Mouse (Mus musculus): ENCODE measurements around the gene Gm45261. TPM values are rescaled to one million over a fixed set of nuclear protein-coding genes. Genes with fewer than 3 reads are reported as not detected.

The Gm45261 gene
- total and polyA plus RNA-seq, 3 experiments: not detected

DNA sequence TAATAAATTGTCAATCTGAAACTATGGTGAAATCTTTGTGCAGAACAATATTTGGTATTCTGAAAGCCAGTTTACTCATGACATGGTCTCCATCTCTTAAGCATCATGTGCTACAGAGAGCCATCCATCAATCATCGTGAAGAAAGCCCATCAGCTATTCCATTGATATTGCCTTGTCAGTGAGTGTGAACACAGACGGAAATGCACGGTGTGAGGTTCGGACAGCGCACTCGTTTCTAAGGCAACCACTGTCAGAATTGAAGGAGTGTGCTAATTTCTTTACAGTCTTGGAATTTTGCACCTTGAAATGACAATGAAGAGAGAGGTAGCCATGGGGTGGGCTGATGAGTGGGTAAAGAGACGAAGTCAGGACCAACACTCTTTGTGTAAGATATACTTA lies 38.0 kb upstream of the Gm45261 start:
- peaks cover 6 to 62% of the 10 kb centered on the region in 2 experiments; a peak in 3 of 4 replicates for H3K4me1 ChIP-seq (ENCODE audit: control insufficient read depth in 1 of 2, insufficient read depth in 2 of 2)

DNA sequence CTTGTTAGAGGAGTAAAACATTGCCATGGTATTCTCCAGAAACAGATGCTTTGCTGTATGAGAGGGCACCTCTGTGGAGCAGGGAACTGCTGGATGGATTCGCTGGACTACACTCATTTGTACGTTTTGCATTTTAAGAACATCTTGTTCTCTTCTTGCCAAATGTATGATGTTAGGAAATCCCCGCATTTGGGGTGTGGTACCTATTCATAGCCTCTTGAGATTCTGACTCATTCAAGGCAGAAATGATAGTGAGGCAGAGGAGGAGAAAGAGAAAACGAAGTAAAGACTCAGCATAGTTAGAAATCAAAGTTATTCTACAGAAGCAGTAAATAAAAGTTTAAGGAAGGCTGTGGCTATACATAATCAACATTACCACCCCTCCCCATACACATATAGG lies 35.1 kb upstream of the Gm45261 start:
- H3K27ac ChIP-seq (ENCODE audit: insufficient read depth, low read depth): no peak overlapping the region; the same call in 1 of the 2 replicates
- H3K4me3 ChIP-seq (replicated peaks in 1 of 3; ENCODE audit: low read depth in 2 of 3, low read length in 2 of 3, poor library complexity in 1 of 3): no peak overlapping the region
- peak overlapping the region; percentile 84 for H3K4me2 ChIP-seq (ENCODE audit: insufficient read depth, low read depth, poor library complexity, severe bottlenecking)
- H3K4me1 ChIP-seq (ENCODE audit: control insufficient read depth in 1 of 2, insufficient read depth in 2 of 2): peaks cover 4 to 60% of the 10 kb centered on the region in 2 experiments; a peak in 3 of 4 replicates
- in situ Hi-C loops (cut with MboI; ENCODE audit: low pct_ligation_motif_present, low pct_unique_long_range_greater_than_20kb, low sequenced_read_pairs): loop anchor here (25.0 kb wide), 1 partner anchor 734 kb away; no protein-coding TSS in a partner anchor
- no peak overlapping the region; the same call in 1 of the 2 replicates for H3K9ac ChIP-seq (ENCODE audit: insufficient read depth, low read depth)
- H3K9me3 ChIP-seq (replicated peaks; ENCODE audit: low read length): no peaks in the 10 kb centered on the region
- peaks cover 3 to 12% of the 10 kb centered on the region in 2 experiments for H3K36me3 ChIP-seq (replicated peaks in 1 of 2; ENCODE audit: control insufficient read depth in 1 of 2, insufficient read depth in 1 of 2, low read length in 1 of 2)
- no peaks in the 10 kb centered on the region for H3K27me3 ChIP-seq (replicated peaks)
- no peaks in the 10 kb centered on the region for H3K79me2 ChIP-seq (replicated peaks; ENCODE audit: control insufficient read depth, extremely low read depth, insufficient read depth, poor library complexity, severe bottlenecking)
- DNase-seq (ENCODE audit: extremely low read depth): peak; percentile 81
- dilution Hi-C loops (cut with MboI; ENCODE audit: extremely low pct_ligation_motif_present, extremely low pct_unique_long_range_greater_than_20kb, low sequenced_read_pairs): no loop called here
- TF ChIP-seq GABPA (IDR thresholded peaks at IDR 0.05; ENCODE audit: insufficient replicate concordance, low read depth, low read length) (no peak), MXI1 (IDR thresholded peaks at IDR 0.05; ENCODE audit: low read depth, low read length) (0 out of 2 replicates have a peak, but pooled peaks have one; percentile 12), SIN3A (IDR thresholded peaks at IDR 0.05; ENCODE audit: low read length) (peak; percentile 36; the same call in 1 of the 2 replicates), PAX5 (IDR thresholded peaks at IDR 0.05; ENCODE audit: low read length) (no peak), ZNF384 (IDR thresholded peaks at IDR 0.05; ENCODE audit: low read depth, low read length) (no peak), POLR2AphosphoS2 (IDR thresholded peaks at IDR 0.05; ENCODE audit: low read depth, low read length) (no peak), ELF1 (IDR thresholded peaks at IDR 0.05; ENCODE audit: low read depth, low read length) (no peak), ZKSCAN1 (IDR thresholded peaks at IDR 0.05; ENCODE audit: borderline replicate concordance, low read depth, low read length) (no peak), ZMIZ1 (IDR thresholded peaks at IDR 0.05; ENCODE audit: low read depth, low read length) (no peak), KAT2A (IDR thresholded peaks at IDR 0.05; ENCODE audit: insufficient replicate concordance, low read length) (no peak), IRF4 (IDR thresholded peaks at IDR 0.05; ENCODE audit: low read depth, low read length) (peak; percentile 83), EP300 (IDR thresholded peaks at IDR 0.05; ENCODE audit: low read length) (peak; percentile 88), RCOR1 (conservative IDR thresholded peaks at IDR 0.05; ENCODE audit: low read depth, low read length) (no peak), ZC3H11A (IDR thresholded peaks at IDR 0.05; ENCODE audit: low read depth, low read length) (no peak), RAD21 (IDR thresholded peaks at IDR 0.05; ENCODE audit: low read depth, low read length) (no peak), MAX (IDR thresholded peaks at IDR 0.05; ENCODE audit: low read length) (no peak), SMC3 (IDR thresholded peaks at IDR 0.05; ENCODE audit: low read depth, low read length) (0 out of 2 replicates have a peak, but pooled peaks have one; percentile 1), BHLHE40 (IDR thresholded peaks at IDR 0.05; ENCODE audit: low read depth, low read length) (0 out of 2 replicates have a peak, but pooled peaks have one; percentile 6), POLR2A (IDR thresholded peaks at IDR 0.05; ENCODE audit: low read depth, low read length) (peak; percentile 22; the same call in 1 of the 2 replicates), TCF12 (IDR thresholded peaks at IDR 0.05; ENCODE audit: low read depth, low read length) (peak; percentile 44; the same call in 1 of the 2 replicates), CHD2 (IDR thresholded peaks at IDR 0.05; ENCODE audit: low read length) (no peak), NELFE (IDR thresholded peaks at IDR 0.05; ENCODE audit: low read depth, low read length) (no peak), CTCF (conservative IDR thresholded peaks at IDR 0.05 in 1 of 2, IDR thresholded peaks at IDR 0.05 in 1 of 2; ENCODE audit: low read depth in 2 of 2, low read length in 2 of 2) (no peak), E2F4 (IDR thresholded peaks at IDR 0.05; ENCODE audit: insufficient replicate concordance, low read depth, low read length) (no peak), JUND (conservative IDR thresholded peaks at IDR 0.05; ENCODE audit: low read depth, low read length) (peak; percentile 89), USF2 (conservative IDR thresholded peaks at IDR 0.05; ENCODE audit: low read depth, low read length) (no peak), HCFC1 (IDR thresholded peaks at IDR 0.05; ENCODE audit: low read depth, low read length) (no peak; the same call in 1 of the 2 replicates), USF1 (IDR thresholded peaks at IDR 0.05; ENCODE audit: low read depth, low read length) (no peak), CHD1 (IDR thresholded peaks at IDR 0.05; ENCODE audit: low read depth, low read length) (peak; percentile 26; the same call in 1 of the 2 replicates), MAFK (IDR thresholded peaks at IDR 0.05; ENCODE audit: insufficient replicate concordance, low read length) (0 out of 2 replicates have a peak, but pooled peaks have one; percentile 10), TBP (conservative IDR thresholded peaks at IDR 0.05; ENCODE audit: low read depth, low read length) (peak; percentile 57; the same call in 1 of the 2 replicates)

More for the DNA sequence above, 38.0 kb upstream of the Gm45261 start:
- no peak for DNase-seq (ENCODE audit: extremely low read depth)
- no peak overlapping the region for H3K4me3 ChIP-seq (replicated peaks in 1 of 3; ENCODE audit: low read depth in 2 of 3, low read length in 2 of 3, poor library complexity in 1 of 3)
- dilution Hi-C loops (cut with MboI; ENCODE audit: extremely low pct_ligation_motif_present, extremely low pct_unique_long_range_greater_than_20kb, low sequenced_read_pairs): no loop called here
- no peak overlapping the region for H3K4me2 ChIP-seq (ENCODE audit: insufficient read depth, low read depth, poor library complexity, severe bottlenecking)
- H3K27ac ChIP-seq (ENCODE audit: insufficient read depth, low read depth): no peak overlapping the region
- H3K79me2 ChIP-seq (replicated peaks; ENCODE audit: control insufficient read depth, extremely low read depth, insufficient read depth, poor library complexity, severe bottlenecking): no peaks in the 10 kb centered on the region
- no peaks in the 10 kb centered on the region for H3K27me3 ChIP-seq (replicated peaks)
- TF ChIP-seq ZNF384 (IDR thresholded peaks at IDR 0.05; ENCODE audit: low read depth, low read length): no peak
- TF ChIP-seq MYC (IDR thresholded peaks at IDR 0.05; ENCODE audit: low read depth, low read length): no peak
- no peak for TF ChIP-seq E2F4 (IDR thresholded peaks at IDR 0.05; ENCODE audit: insufficient replicate concordance, low read depth, low read length)
- no peak for TF ChIP-seq TBP (conservative IDR thresholded peaks at IDR 0.05; ENCODE audit: low read depth, low read length)
- no peak for TF ChIP-seq JUND (conservative IDR thresholded peaks at IDR 0.05; ENCODE audit: low read depth, low read length)
- TF ChIP-seq HCFC1 (IDR thresholded peaks at IDR 0.05; ENCODE audit: low read depth, low read length): no peak
- no peak for TF ChIP-seq BHLHE40 (IDR thresholded peaks at IDR 0.05; ENCODE audit: low read depth, low read length)
- in situ Hi-C loops (cut with MboI; ENCODE audit: low pct_ligation_motif_present, low pct_unique_long_range_greater_than_20kb, low sequenced_read_pairs): loop anchor here (25.0 kb wide), 1 partner anchor 737 kb away; no protein-coding TSS in a partner anchor
- no peaks in the 10 kb centered on the region for H3K9me3 ChIP-seq (replicated peaks; ENCODE audit: low read length)
- H3K36me3 ChIP-seq (replicated peaks in 1 of 2; ENCODE audit: control insufficient read depth in 1 of 2, insufficient read depth in 1 of 2, low read length in 1 of 2): peaks cover 22 to 39% of the 10 kb centered on the region in 2 experiments
- no peak overlapping the region for H3K9ac ChIP-seq (ENCODE audit: insufficient read depth, low read depth)
